Mouse (Mus musculus) hindlimb bud, embryonic 11.5 days (tissue): Measurements from ENCODE around the gene Mybpc3.

ENCODE experiments used
- DNase-seq: peaks from one replicate; pipeline ENCODE4 v3.0.0-alpha.2; 2012; ENCODE audit warnings: low read depth, low spot score; ENCODE audit errors: extremely low spot score

The Mybpc3 gene

DNA sequence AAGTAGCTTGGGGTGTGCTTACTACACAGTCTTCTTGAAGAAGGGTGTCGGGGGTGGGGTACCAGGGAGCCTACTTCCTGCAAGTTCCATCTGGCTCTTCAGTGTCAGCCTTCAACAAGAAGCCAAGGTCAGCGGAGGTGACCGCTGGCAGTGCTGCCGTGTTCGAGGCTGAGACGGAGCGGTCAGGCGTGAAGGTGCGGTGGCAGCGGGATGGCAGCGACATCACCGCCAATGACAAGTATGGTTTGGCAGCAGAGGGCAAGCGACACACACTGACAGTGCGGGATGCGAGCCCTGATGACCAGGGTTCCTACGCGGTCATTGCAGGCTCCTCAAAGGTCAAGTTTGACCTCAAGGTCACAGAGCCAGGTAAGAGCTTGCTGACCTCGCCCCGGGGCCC, 1.1 kb downstream of the Mybpc3 start:
- no peak for DNase-seq

- no peak for DNase-seq
These were observed 1.6 kb downstream of the Mybpc3 start for GRCm38 (mm10) chr2:91119551-91119950.

- no peak for DNase-seq
These were observed 2.3 kb downstream of the Mybpc3 start for GRCm38 (mm10) chr2:91120261-91120671.

DNA sequence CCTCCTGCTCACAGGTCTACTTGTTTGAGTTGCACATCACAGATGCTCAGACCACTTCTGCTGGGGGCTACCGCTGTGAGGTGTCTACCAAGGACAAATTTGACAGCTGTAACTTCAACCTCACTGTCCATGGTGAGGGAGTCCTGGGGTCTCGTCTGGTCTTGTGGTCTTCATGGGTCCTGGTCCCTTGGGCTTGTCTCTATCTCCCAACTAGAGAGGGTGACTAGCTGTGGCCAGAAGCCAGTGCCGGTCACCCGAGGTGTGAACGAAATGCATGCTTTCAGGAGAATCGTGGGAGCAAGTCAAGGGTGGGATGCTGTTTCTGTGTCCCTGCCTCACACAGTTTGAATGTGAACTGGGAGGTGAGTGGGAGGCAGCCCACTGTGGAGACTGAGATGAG, 3.1 kb downstream of the Mybpc3 start:
- DNase-seq = no peak

DNA sequence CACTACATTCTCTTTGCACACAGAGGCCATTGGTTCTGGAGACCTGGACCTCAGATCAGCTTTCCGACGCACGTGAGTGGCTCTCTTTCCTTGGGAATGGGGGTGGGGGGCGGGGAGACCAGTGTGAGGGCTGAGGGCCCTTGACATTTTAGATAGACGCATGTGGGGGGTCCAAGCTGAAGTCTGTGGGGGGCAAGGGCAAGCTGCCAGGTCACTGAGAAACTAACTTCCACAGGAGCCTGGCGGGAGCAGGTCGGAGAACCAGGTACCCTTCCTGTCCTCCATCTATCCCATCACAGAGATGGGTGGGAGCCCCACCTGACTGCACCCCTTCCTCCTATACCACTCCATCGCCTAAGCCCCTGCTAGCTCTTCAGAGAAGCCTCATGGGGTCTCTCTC, 3.6 kb downstream of the Mybpc3 start:
- DNase-seq = no peak

- DNase-seq = no peak
These were observed 5.6 kb downstream of the Mybpc3 start for GRCm38 (mm10) chr2:91123521-91123920.

GRCm38 (mm10) chr2:91125101-91125500, 7.2 kb downstream of the Mybpc3 start:
- DNase-seq = no peak

DNA sequence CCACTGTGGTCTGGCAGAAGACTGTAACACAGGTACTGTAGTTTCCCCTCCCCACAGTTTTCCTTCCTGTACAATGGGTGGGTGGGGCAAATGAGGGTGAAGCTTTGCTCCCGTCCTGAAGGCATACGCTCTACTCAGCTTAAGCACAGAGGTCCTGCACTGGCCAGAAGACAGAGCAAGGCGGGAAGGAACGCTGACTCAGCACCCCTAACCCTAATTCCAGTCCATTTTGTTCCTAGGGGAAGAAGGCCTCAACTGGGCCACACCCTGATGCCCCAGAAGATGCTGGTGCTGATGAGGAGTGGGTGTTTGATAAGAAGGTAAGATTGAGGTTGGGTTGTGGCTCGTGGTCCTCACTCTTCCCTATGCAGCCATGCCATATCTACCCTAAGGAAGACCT, 10.8 kb downstream of the Mybpc3 start:
- DNase-seq = no peak

DNA sequence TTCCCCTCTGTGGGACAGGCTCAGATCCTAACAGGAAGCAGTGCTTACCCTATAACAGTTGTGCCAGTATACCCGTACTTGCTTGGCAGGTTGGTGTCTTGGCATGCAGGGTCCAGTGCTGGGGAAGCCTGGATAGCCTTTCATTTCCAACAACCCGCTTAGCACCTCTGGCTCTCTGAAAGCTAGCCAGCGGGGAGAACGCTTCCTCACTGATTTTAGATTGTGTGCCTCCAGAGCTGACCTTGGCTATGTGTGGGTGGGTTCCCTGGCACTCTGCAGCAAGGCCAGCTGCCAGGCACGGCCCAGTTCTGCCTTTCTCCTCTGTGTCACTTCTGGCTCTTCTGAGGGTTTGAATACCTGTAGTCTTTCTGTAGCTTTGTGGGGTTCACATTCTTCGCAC, 12.2 kb downstream of the Mybpc3 start:
- DNase-seq = no peak

DNA sequence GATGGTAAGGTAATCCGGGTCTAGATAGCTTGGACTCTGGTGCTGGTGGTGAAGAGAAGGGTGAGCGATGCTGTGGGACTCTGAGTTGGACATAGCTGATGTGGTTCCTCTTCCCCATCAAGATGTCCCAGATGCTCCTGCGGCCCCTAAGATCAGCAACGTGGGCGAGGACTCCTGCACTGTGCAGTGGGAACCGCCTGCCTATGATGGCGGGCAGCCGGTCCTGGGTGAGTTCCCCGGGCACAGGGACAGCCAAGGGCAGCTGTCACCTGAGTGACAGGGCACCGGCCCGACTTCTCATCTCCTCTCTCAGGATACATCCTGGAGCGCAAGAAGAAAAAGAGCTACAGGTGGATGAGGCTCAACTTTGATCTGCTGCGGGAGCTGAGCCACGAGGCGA, 13.3 kb downstream of the Mybpc3 start:
- DNase-seq = no peak

DNA sequence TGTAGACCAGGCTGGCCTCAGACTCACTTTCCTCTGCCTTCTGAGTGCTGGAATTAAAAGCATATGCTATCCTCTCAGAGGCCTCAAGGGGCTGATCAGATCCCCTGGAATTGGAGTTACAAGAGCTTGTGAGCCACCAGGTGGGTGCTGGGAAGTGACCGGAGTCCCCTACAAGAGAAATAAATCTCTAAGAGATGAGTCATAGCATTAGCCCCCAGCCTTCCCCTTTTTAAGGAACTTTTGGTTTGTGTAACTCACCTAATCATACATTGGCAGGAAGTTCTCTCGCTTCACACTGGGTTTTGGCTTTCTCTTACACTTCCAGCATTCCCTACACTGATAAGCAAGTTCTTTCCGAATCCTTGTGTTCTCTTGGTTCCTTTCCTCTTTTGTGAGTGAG, 14.1 kb downstream of the Mybpc3 start:
- no peak for DNase-seq

DNA sequence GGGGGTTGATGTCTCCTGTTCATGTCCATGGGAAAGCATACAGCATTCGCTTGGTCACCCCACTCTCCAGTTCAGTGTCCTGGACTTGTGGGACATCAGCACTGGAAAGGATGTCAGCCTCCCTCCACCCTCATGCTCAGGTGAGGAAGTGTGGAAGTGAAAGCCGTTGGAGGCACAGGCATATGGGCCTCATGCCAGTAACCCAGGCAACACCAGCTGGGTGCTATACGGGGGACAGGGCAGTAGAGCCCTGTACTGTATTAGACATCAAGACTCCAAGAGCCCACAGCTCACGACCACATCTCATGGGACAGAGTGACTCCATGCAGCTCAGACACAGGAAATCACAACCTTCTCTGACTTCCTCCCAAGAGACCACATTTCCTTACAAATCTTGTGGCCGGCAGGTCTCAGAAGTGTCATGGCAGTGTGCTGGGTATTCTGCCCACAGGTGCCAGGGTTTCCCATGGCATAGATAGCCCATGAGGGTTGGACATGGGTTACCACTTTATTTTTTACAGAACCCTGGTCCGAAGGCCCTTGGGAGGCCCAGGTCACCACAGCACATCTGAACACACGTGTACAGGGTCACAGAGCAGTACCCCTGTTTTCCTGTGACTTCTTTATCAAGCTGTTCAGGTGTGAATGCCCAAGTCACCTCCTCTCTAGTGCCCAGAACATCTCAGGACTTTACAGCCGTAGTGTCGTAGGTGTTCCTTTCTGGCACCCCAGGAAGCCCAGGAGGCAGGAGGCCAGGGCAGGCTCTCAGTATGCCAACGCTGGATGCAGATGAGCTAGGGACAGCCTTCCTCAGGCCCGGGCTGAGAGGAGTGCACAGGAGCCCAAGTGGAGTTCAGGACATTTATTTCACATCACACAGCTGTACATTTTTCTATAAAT, 18.8 kb downstream of the Mybpc3 start:
- no peak for DNase-seq

GRCm38 (mm10) chr2:91137481-91137880, 19.5 kb downstream of the Mybpc3 start:
- no peak for DNase-seq

DNA sequence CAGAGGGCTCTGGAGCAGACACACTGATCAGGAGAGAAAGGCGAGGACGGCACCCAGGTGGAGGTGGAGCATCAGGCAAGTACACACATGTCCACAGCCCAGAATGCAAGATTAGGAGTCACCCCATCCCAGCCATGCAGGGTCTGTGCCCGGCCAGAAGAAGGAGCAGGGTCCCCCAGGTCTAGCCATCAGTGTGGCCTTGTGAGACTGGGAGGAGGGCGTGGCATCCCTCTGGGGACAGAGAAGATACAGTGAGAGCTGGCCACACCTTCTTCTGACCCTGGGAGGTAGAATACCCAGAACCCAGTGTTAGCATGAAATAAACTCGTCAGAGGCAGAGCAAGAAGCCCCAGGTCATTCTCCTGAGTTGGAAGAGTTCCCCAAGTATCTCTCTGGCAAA, 21.4 kb downstream of the Mybpc3 start:
- DNase-seq = no peak

- DNase-seq = no peak
These were observed 21.8 kb downstream of the Mybpc3 start for GRCm38 (mm10) chr2:91139764-91140163.

- DNase-seq = no peak
These were observed 25.0 kb downstream of the Mybpc3 start for GRCm38 (mm10) chr2:91142920-91143319.

DNA sequence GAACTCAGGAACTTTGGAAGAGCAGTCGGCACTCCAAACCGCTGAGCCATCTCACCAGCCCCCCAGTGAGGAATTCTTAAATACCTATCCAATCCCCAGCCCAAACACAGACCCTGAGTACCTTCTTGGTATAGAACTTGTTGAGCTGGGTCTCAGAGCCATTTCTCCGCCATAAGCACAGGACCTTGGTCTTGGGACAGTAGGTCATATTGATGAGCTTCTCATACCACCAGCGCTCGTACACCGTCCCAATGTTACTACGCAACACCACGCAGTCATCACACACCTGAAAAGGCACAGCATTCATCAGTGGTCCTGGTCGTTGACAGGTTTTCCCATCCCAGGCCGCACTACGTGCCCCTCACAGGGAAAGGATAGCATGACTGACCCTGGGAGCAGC, 25.5 kb downstream of the Mybpc3 start:
- no peak for DNase-seq

- no peak for DNase-seq
These were observed 30.2 kb downstream of the Mybpc3 start for GRCm38 (mm10) chr2:91148101-91148500.

GRCm38 (mm10) chr2:91151331-91151730, 33.4 kb downstream of the Mybpc3 start:
- DNase-seq = no peak

DNA sequence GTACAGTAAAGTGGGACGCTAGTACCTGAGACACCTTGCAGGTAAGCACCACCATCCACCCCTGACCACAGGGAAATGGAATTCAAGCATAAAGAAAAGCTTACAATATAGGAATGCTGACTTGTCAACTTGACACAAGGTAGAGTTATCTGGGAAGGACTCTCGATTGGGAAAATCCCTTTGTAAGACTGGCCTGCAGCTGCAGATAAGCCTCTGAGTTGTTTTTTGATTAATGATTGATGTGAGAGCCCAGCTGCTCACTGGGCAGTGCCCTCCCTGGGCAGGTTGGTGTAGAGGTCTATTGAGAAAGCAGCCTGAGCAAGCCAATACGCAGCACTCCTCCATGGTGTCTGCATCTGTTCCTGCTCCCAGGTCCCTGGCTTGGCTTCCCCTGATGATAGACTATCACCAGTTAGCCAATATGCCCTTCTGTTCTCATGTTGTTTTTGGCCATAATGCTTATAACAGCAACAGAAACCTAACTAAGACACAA, 35.0 kb downstream of the Mybpc3 start:
- no peak for DNase-seq

GRCm38 (mm10) chr2:91154091-91154490, 36.1 kb downstream of the Mybpc3 start:
- no peak for DNase-seq

DNA sequence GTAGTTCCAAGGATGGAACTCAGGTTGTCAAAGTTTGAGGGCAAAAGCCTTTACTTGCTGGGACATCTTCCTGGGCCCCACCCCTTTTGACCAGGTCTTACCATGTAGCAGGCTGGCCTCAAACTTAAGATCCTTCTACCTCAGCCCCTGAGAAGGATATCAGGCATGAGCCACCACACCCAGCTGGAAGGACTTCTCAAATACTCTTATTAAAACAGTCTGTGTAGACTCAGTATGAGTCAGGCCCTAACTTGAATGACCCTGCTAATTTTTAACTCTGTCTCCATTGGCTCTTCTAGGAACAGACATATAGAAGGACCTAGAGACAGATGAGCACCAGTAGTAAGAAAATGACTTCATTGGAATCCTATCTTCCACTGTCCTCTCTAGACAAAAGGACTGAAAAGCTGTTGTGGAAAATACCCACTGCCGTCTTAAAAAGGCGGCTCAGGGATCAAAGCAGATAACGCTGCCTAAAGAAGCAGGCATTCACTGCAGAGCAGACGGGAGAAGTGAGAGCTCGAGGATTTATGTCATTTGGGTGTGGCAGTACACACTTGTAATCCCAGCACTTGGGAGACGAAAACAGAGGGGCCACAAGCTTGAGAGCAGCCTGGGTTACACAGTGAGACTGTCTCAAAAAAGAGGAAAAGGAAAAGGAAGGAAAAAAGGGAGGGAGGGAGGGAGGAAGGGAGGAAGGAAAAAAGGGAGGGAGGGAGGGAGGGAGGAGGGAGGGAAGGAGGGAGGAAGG, 39.2 kb downstream of the Mybpc3 start:
- no peak for DNase-seq
